Mouse (Mus musculus) testis, adult 2 months (tissue): Measurements from ENCODE around the gene Sgsm2.

Experiments
- CTCF ChIP-seq: fragments of 200-500 bp; IDR thresholded peaks from 2 replicates; pipeline ENCODE4 v1.5.1; 2012; ENCODE audit warnings: low read depth, mild to moderate bottlenecking, inconsistent platforms, low read length, moderate library complexity; ENCODE audit not compliant: control insufficient read depth, insufficient read depth, insufficient replicate concordance
- POLR2A ChIP-seq: fragments of 200-500 bp; IDR thresholded peaks from 2 replicates; pipeline ENCODE4 v1.6.1; 2012; ENCODE audit warnings: low read depth, mild to moderate bottlenecking, inconsistent platforms, low read length, moderate library complexity; ENCODE audit not compliant: control insufficient read depth

GRCm38 (mm10) chr11:74902416-74902815 is 5.6 kb upstream of the Sgsm2 start:
- no peak for TF ChIP-seq CTCF
- no peak for TF ChIP-seq POLR2A
